Comparison of ENCODE assay signal across 37 mouse cellular contexts in genomic region chr14:51960316-51960715, GRCm38 (mm10). TPM values are rescaled to one million over a fixed set of nuclear protein-coding genes. Genes with fewer than 3 reads are reported as not detected.
DNase-seq lines count a peak whose midpoint lies in the region; ATAC-seq lines count a peak whose summit lies in the region.
"Had no signal": no experiment of that assay in that cellular context is flagged by ENCODE, and none has a peak within 500 bp of the region (broad histone marks: within the 10 kb centered on the region; RNA-seq: fewer than 3 reads in every experiment).

No protein-coding gene starts in this region.

- H3K9ac ChIP-seq in intestine, embryonic 16.5 days (ENCODE audit: low read depth, low read length): no peak overlapping the region
- H3K9ac ChIP-seq: embryonic facial prominence, embryonic 12.5 days; heart, embryonic 15.5 days; hindbrain, embryonic 12.5 days; kidney, embryonic 15.5 days; limb, embryonic 13.5 days; lung, embryonic 15.5 days; neural tube, embryonic 12.5 days had no signal

- intact Hi-C loops in left cerebral cortex, postnatal 4 days (cut with DNase I): no loop called here

- no peak overlapping the region for H3K27ac ChIP-seq in intestine, embryonic 16.5 days (ENCODE audit: low read length)
- H3K27ac ChIP-seq: embryonic facial prominence, embryonic 12.5 days; forebrain, embryonic 10.5 days; heart, embryonic 10.5 days; heart, embryonic 15.5 days; hindbrain, embryonic 12.5 days; kidney, embryonic 15.5 days; limb, embryonic 13.5 days; lung, embryonic 15.5 days; neural tube, embryonic 12.5 days had no signal

- no peaks in the 10 kb centered on the region for H3K36me3 ChIP-seq in intestine, embryonic 16.5 days (ENCODE audit: control insufficient read depth, insufficient read depth, low read length)
- H3K36me3 ChIP-seq: embryonic facial prominence, embryonic 12.5 days; forebrain, embryonic 10.5 days; heart, embryonic 10.5 days; heart, embryonic 15.5 days; hindbrain, embryonic 12.5 days; kidney, embryonic 15.5 days; limb, embryonic 13.5 days; lung, embryonic 15.5 days; neural tube, embryonic 12.5 days had no signal

- H3K4me3 ChIP-seq in intestine, embryonic 16.5 days (ENCODE audit: low read length): no peak overlapping the region
- H3K4me3 ChIP-seq: embryonic facial prominence, embryonic 12.5 days; forebrain, embryonic 10.5 days; heart, embryonic 10.5 days; heart, embryonic 15.5 days; hindbrain, embryonic 12.5 days; kidney, embryonic 15.5 days; limb, embryonic 13.5 days; lung, embryonic 15.5 days; neural tube, embryonic 12.5 days had no signal

- no peak overlapping the region for H3K4me2 ChIP-seq in intestine, embryonic 16.5 days (ENCODE audit: low read depth, low read length)
- H3K4me2 ChIP-seq: embryonic facial prominence, embryonic 12.5 days; heart, embryonic 15.5 days; hindbrain, embryonic 12.5 days; kidney, embryonic 15.5 days; limb, embryonic 13.5 days; liver, embryonic 11.5 days; lung, embryonic 15.5 days; midbrain, embryonic 11.5 days; neural tube, embryonic 12.5 days had no signal

- no peaks in the 10 kb centered on the region for H3K27me3 ChIP-seq in intestine, embryonic 16.5 days (replicated peaks; ENCODE audit: control insufficient read depth, insufficient read depth, low read length)
- H3K27me3 ChIP-seq: embryonic facial prominence, embryonic 12.5 days; heart, embryonic 15.5 days; hindbrain, embryonic 12.5 days; kidney, embryonic 15.5 days; limb, embryonic 13.5 days; lung, embryonic 15.5 days; neural tube, embryonic 12.5 days had no signal

- 81% methylated on average over 2 of the region's 2 CpGs for WGBS in intestine, embryonic 16.5 days

- DNase-seq in testis, postnatal 10 days (ENCODE audit: low spot score): peak; percentile 30
- DNase-seq in testis, postnatal 14 days (ENCODE audit: low spot score): no peak
- peak; percentile 0 for DNase-seq in R1 (ENCODE audit: low read depth, low spot score)
- no peak for DNase-seq in cerebellum, adult 9-11 months
- DNase-seq in left cerebral cortex, postnatal 4 days: no peak
- no peak for DNase-seq in spleen, postnatal 14 days (ENCODE audit: low spot score in 2 of 2)
- DNase-seq: cerebellum, adult 8-10 months; cerebellum, postnatal 36 days; heart, postnatal 36 days; kidney, adult 18-20 months; kidney, postnatal 25 days; lung, postnatal 36 days; right cerebral cortex, adult 18-20 months; spleen, adult 18-20 months had no signal

- 0 out of 2 replicates have a peak, but pooled peaks have one; percentile 48 for ATAC-seq in intestine, embryonic 16.5 days
- ATAC-seq: forebrain, embryonic 16.5 days; midbrain, embryonic 16.5 days had no signal

- H3K9me3 ChIP-seq in intestine, embryonic 16.5 days (ENCODE audit: control insufficient read depth, low read length): no peaks in the 10 kb centered on the region
- H3K9me3 ChIP-seq: embryonic facial prominence, embryonic 12.5 days; heart, embryonic 15.5 days; kidney, embryonic 15.5 days; limb, embryonic 13.5 days; lung, embryonic 15.5 days; neural tube, embryonic 12.5 days had no signal

- H3K4me1 ChIP-seq in intestine, embryonic 16.5 days (ENCODE audit: control insufficient read depth, insufficient read depth, low read length): no peaks in the 10 kb centered on the region
- H3K4me1 ChIP-seq: embryonic facial prominence, embryonic 12.5 days; forebrain, embryonic 10.5 days; heart, embryonic 15.5 days; hindbrain, embryonic 12.5 days; kidney, embryonic 15.5 days; limb, embryonic 13.5 days; lung, embryonic 15.5 days; neural tube, embryonic 12.5 days had no signal

RNA-seq across cellular contexts. Expression of gene Arhgef40, which starts 24.2 kb away (rescaled TPM):
- polyA plus RNA-seq in intestine, embryonic 16.5 days (2015; fragmentation: Nextera tagmentation; extraction: Ambion mirVana): 52.0 and 53.0 TPM in 2 replicates
- 10 to 100 TPM; 59.8 to 68.1 TPM for total RNA-seq in left cerebral cortex, postnatal 4 days (2021)

RNA-seq across cellular contexts. Expression of gene Rnase13, which starts 37.7 kb away (rescaled TPM):
- not detected in 2 replicates for polyA plus RNA-seq in intestine, embryonic 16.5 days (2015; fragmentation: Nextera tagmentation; extraction: Ambion mirVana)
- not detected for total RNA-seq in left cerebral cortex, postnatal 4 days (2021)
- total RNA-seq: adrenal gland, adult 18-20 months; adrenal gland, postnatal 36 days; gastrocnemius, adult 8-10 months; heart, postnatal 36 days; layer of hippocampus, adult 18-20 months; layer of hippocampus, postnatal 10 days; left cerebral cortex, adult 18-20 months; megakaryocyte, adult 5-6 weeks had no signal
- polyA plus RNA-seq: embryonic facial prominence, embryonic 12.5 days; forebrain, embryonic 10.5 days; forebrain, embryonic 16.5 days; heart, embryonic 10.5 days; heart, embryonic 15.5 days; hindbrain, embryonic 12.5 days; kidney, embryonic 15.5 days; limb, embryonic 13.5 days; liver, embryonic 11.5 days; liver, embryonic 16.5 days; lung, embryonic 15.5 days; midbrain, embryonic 11.5 days; midbrain, embryonic 16.5 days; neural tube, embryonic 12.5 days had no signal

RNA-seq across cellular contexts. Expression of gene Tppp2, which starts 42.1 kb away (rescaled TPM):
- polyA plus RNA-seq in intestine, embryonic 16.5 days (2015; fragmentation: Nextera tagmentation; extraction: Ambion mirVana): not detected in 2 replicates
- not detected for total RNA-seq in left cerebral cortex, postnatal 4 days (2021)
- total RNA-seq: adrenal gland, adult 18-20 months; adrenal gland, postnatal 36 days; heart, postnatal 36 days; layer of hippocampus, adult 18-20 months; layer of hippocampus, postnatal 10 days; left cerebral cortex, adult 18-20 months; left cerebral cortex, postnatal 25 days; megakaryocyte, adult 5-6 weeks had no signal
- polyA plus RNA-seq: embryonic facial prominence, embryonic 12.5 days; forebrain, embryonic 10.5 days; forebrain, embryonic 16.5 days; heart, embryonic 10.5 days; heart, embryonic 15.5 days; hindbrain, embryonic 12.5 days; kidney, embryonic 15.5 days; limb, embryonic 13.5 days; liver, embryonic 11.5 days; liver, embryonic 16.5 days; lung, embryonic 15.5 days; midbrain, embryonic 11.5 days; midbrain, embryonic 16.5 days; neural tube, embryonic 12.5 days had no signal

RNA-seq across cellular contexts. Expression of gene Ndrg2, which starts 46.4 kb away (rescaled TPM):
- polyA plus RNA-seq in intestine, embryonic 16.5 days (2015; fragmentation: Nextera tagmentation; extraction: Ambion mirVana): 62.1 and 64.2 TPM in 2 replicates
- total RNA-seq in left cerebral cortex, postnatal 4 days (2021): 100 to 1,000 TPM; 172 to 173 TPM

RNA-seq across cellular contexts. Expression of gene Tmem253, which starts 55.1 kb away (rescaled TPM):
- 99.0 and 118 TPM in 2 replicates for polyA plus RNA-seq in intestine, embryonic 16.5 days (2015; fragmentation: Nextera tagmentation; extraction: Ambion mirVana)
- total RNA-seq in left cerebral cortex, postnatal 4 days (2021): under 1 TPM in 1 of 2 experiments, not detected in 1; 0.38 TPM
- total RNA-seq: megakaryocyte, adult 5-6 weeks had no signal

Comparison
In these comparisons a context has a peak if more than half of its experiments do, and no peak if none do; other contexts are left out.
1. DNase-seq: peak in testis, postnatal 10 days (single experiment) and R1 (single experiment); none in testis, postnatal 14 days (single experiment), cerebellum, adult 9-11 months (single experiment), left cerebral cortex, postnatal 4 days (single experiment) and spleen, postnatal 14 days (0 of 2).